Mouse (Mus musculus) spleen, adult 2 months (tissue): ENCODE data around the gene Ncoa1. TPM values are rescaled to one million over a fixed set of nuclear protein-coding genes. Genes with fewer than 3 reads are reported as not detected.

ENCODE experiments used
- DNase-seq, 2 experiments: peaks; one replicate each; pipeline versions ENCODE4 v3.0.0 to v3.0.0-alpha.2; 2012 to 2021; ENCODE audit warnings: low spot score in 2 of 2, low read depth in 1 of 2
- H3K27ac ChIP-seq: fragments of 200-500 bp; 2 replicates; pipeline ENCODE4 v1.5.1; 2012; ENCODE audit warnings: low read length, inconsistent platforms; ENCODE audit not compliant: insufficient read depth
- H3K27me3 ChIP-seq: fragments of 200-500 bp; 2 replicates; pipeline ENCODE4 v1.6.1; 2012; ENCODE audit warnings: mild to moderate bottlenecking, moderate library complexity, low read length, inconsistent platforms; ENCODE audit not compliant: control insufficient read depth, insufficient read depth
- H3K36me3 ChIP-seq: fragments of 200-500 bp; 2 replicates; pipeline ENCODE4 v1.6.1; 2012; ENCODE audit warnings: mild to moderate bottlenecking, low read length, inconsistent platforms; ENCODE audit not compliant: control insufficient read depth, insufficient read depth
- H3K4me1 ChIP-seq: fragments of 200-500 bp; 2 replicates; pipeline ENCODE4 v1.6.1; 2011; ENCODE audit warnings: inconsistent platforms; ENCODE audit not compliant: control insufficient read depth, insufficient read depth, insufficient read length
- H3K4me3 ChIP-seq: fragments of 200-500 bp; 2 replicates; pipeline ENCODE4 v1.5.1; 2011; ENCODE audit warnings: mild to moderate bottlenecking, inconsistent platforms; ENCODE audit not compliant: insufficient read depth, insufficient read length; ENCODE audit errors: extremely low read depth
- CTCF ChIP-seq: fragments of 200-500 bp; IDR thresholded peaks from 2 replicates; pipeline ENCODE4 v1.5.1; 2011; ENCODE audit warnings: mild to moderate bottlenecking, inconsistent platforms; ENCODE audit not compliant: insufficient read depth, insufficient read length, insufficient replicate concordance; ENCODE audit errors: extremely low read depth
- POLR2A ChIP-seq: fragments of 200-500 bp; IDR thresholded peaks from 2 replicates; pipeline ENCODE4 v1.6.1; 2011; ENCODE audit warnings: low read depth, low read length, inconsistent platforms
- WGBS: fragments of 180-500 bp; shearing (Covaris S2); methylation state at CpG from one replicate; pipeline ENCODE4 v1.1.7; 2018; 5-methylcytosine and 5-hydroxymethylcytosine counted together
- polyA plus RNA-seq: library from polyadenylated mRNA; depleted of rRNA; stranded (reverse); fragments of >200 nt; gene quantifications from 2 replicates; pipeline ENCODE4 v1.2.3, GENCODE M21; 2012

Gene Ncoa1
- polyA plus RNA-seq, 1 experiment = 14.7 TPM

GRCm38 (mm10) chr12:4407085-4407484, 69.9 kb downstream of the Ncoa1 start:
- DNase-seq = no peak
- TF ChIP-seq CTCF (no peak), POLR2A (no peak)
- Histone ChIP-seq H3K4me1 (no peaks in the 10 kb centered on the region), H3K36me3 (no peaks in the 10 kb centered on the region), H3K4me3 (no peak overlapping the region), H3K27ac (no peak overlapping the region), H3K27me3 (no peaks in the 10 kb centered on the region)
- WGBS = 83% methylated on average over 2 of the region's 2 CpGs

GRCm38 (mm10) chr12:4406155-4406554, 70.8 kb downstream of the Ncoa1 start:
- Histone ChIP-seq H3K27ac (no peak overlapping the region), H3K4me1 (0 out of 2 replicates have a peak, but pooled peaks cover 2% of the 10 kb centered on the region), H3K36me3 (no peaks in the 10 kb centered on the region), H3K27me3 (no peaks in the 10 kb centered on the region), H3K4me3 (no peak overlapping the region)
- 80% methylated on average over 3 of the region's 3 CpGs for WGBS
- DNase-seq = no peak
- TF ChIP-seq POLR2A (no peak), CTCF (no peak)

GRCm38 (mm10) chr12:4403206-4403605, 73.8 kb downstream of the Ncoa1 start:
- H3K4me1 ChIP-seq = 0 out of 2 replicates have a peak, but pooled peaks cover 2% of the 10 kb centered on the region
- H3K36me3 ChIP-seq = no peaks in the 10 kb centered on the region
- 87% methylated on average over 4 of the region's 4 CpGs for WGBS
- H3K27me3 ChIP-seq = no peaks in the 10 kb centered on the region
- H3K27ac ChIP-seq = no peak overlapping the region
- DNase-seq = no peak
- H3K4me3 ChIP-seq = no peak overlapping the region
- TF ChIP-seq CTCF (no peak), POLR2A (no peak)

- H3K4me1 ChIP-seq = no peaks in the 10 kb centered on the region; the same call in 1 of the 2 replicates
- no peak for DNase-seq
- no peaks in the 10 kb centered on the region for H3K27me3 ChIP-seq
- H3K4me3 ChIP-seq = no peak overlapping the region
- 86% methylated on average over 7 of the region's 7 CpGs for WGBS
- TF ChIP-seq CTCF (no peak), POLR2A (no peak)
- no peak overlapping the region for H3K27ac ChIP-seq
- no peaks in the 10 kb centered on the region for H3K36me3 ChIP-seq
These were observed 80.8 kb downstream of the Ncoa1 start for GRCm38 (mm10) chr12:4396221-4396620.

- WGBS = 68% methylated on average over 2 of the region's 2 CpGs
- no peak for TF ChIP-seq POLR2A
- Histone ChIP-seq H3K36me3 (no peaks in the 10 kb centered on the region), H3K4me1 (no peaks in the 10 kb centered on the region; the same call in 1 of the 2 replicates), H3K27ac (no peak overlapping the region), H3K4me3 (no peak overlapping the region), H3K27me3 (no peaks in the 10 kb centered on the region)
- no peak for DNase-seq
These were observed 84.4 kb downstream of the Ncoa1 start for GRCm38 (mm10) chr12:4392590-4392989.

- 85% methylated on average over 3 of the region's 3 CpGs for WGBS
- Histone ChIP-seq H3K4me3 (no peak overlapping the region), H3K27ac (no peak overlapping the region), H3K36me3 (no peaks in the 10 kb centered on the region), H3K4me1 (no peaks in the 10 kb centered on the region; the same call in 1 of the 2 replicates), H3K27me3 (no peaks in the 10 kb centered on the region)
- DNase-seq = no peak
- TF ChIP-seq CTCF (no peak), POLR2A (no peak)
These were observed 84.9 kb downstream of the Ncoa1 start for GRCm38 (mm10) chr12:4392074-4392473.

- WGBS = 82% methylated on average over 4 of the region's 4 CpGs
- H3K36me3 ChIP-seq = no peaks in the 10 kb centered on the region
- DNase-seq = no peak
- H3K4me1 ChIP-seq = no peaks in the 10 kb centered on the region; the same call in 1 of the 2 replicates
- no peak overlapping the region for H3K4me3 ChIP-seq
- no peak for TF ChIP-seq CTCF
- TF ChIP-seq POLR2A = no peak
- H3K27ac ChIP-seq = no peak overlapping the region
- H3K27me3 ChIP-seq = no peaks in the 10 kb centered on the region
These were observed 85.7 kb downstream of the Ncoa1 start for GRCm38 (mm10) chr12:4391256-4391655.
